Mouse (Mus musculus): ENCODE measurements around the gene Actl9. TPM values are rescaled to one million over a fixed set of nuclear protein-coding genes. Genes with fewer than 3 reads are reported as not detected.

Gene Actl9
- total and polyA plus RNA-seq, 2 experiments from 2014 or later = not detected

DNA sequence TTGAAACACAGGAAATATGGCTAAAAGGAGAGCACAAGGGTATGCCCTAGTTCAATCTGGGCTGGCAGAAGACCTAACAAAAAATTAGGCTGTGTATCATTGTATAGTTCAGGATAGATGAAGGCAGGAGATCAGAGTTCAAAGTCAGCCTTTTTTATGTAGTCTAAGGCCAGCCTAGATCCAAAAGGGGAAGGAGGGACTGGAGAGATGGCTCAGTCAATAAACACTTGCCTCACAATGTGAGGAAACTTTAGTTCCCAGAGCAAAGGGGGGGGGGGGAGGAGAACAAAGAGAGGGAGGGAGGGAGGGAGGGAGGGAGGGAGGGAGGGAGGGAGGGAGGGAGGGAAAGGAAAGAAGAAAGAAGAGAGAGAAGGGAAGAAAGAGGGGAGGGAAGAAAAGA lies 8.5 kb downstream of the Actl9 start:
- Histone ChIP-seq H3K9me3 (ENCODE audit: low read length) (no peaks in the 10 kb centered on the region), H3K27me3 (ENCODE audit: insufficient read depth, low read length) (no peaks in the 10 kb centered on the region), H3K4me1 (ENCODE audit: insufficient read depth) (no peaks in the 10 kb centered on the region), H3K36me3 (ENCODE audit: insufficient read depth) (no peaks in the 10 kb centered on the region), H3K4me2 (ENCODE audit: low read depth) (no peak overlapping the region), H3K4me3 (ENCODE audit: low read depth, low read length) (no peak overlapping the region), H3K9ac (no peak overlapping the region), H3K27ac (ENCODE audit: low read depth, low read length) (no peak overlapping the region)
- TF ChIP-seq CTCF (IDR thresholded peaks at IDR 0.05; ENCODE audit: low read depth) = no peak
- ATAC-seq (no peak), DNase-seq (no peak)

- Histone ChIP-seq H3K27ac (ENCODE audit: low read depth, low read length) (no peak overlapping the region), H3K9ac (no peak overlapping the region)
- 83% methylated on average over 2 of the region's 2 CpGs for WGBS
Observed at GRCm38 (mm10) chr17:33456631-33457030, 23.9 kb downstream of the Actl9 start.

GRCm38 (mm10) chr17:33471206-33471605 lies 38.5 kb downstream of the Actl9 start:
- 78% methylated on average over 6 of the region's 6 CpGs for WGBS
- TF ChIP-seq CTCF (IDR thresholded peaks at IDR 0.05; ENCODE audit: low read depth) = no peak
- Histone ChIP-seq H3K36me3 (ENCODE audit: insufficient read depth) (no peaks in the 10 kb centered on the region), H3K27me3 (ENCODE audit: insufficient read depth, low read length) (no peaks in the 10 kb centered on the region), H3K27ac (ENCODE audit: low read depth, low read length) (no peak overlapping the region), H3K9me3 (ENCODE audit: low read length) (no peaks in the 10 kb centered on the region), H3K4me1 (ENCODE audit: insufficient read depth) (no peaks in the 10 kb centered on the region), H3K4me2 (ENCODE audit: low read depth) (no peak overlapping the region), H3K4me3 (ENCODE audit: low read depth, low read length) (no peak overlapping the region), H3K9ac (no peak overlapping the region)
- ATAC-seq (no peak), DNase-seq (no peak)

More at GRCm38 (mm10) chr17:33456631-33457030, 23.9 kb downstream of the Actl9 start:
- no peaks in the 10 kb centered on the region for H3K9me3 ChIP-seq (ENCODE audit: low read length)
- TF ChIP-seq CTCF (IDR thresholded peaks at IDR 0.05; ENCODE audit: low read depth) = no peak
- no peaks in the 10 kb centered on the region for H3K4me1 ChIP-seq (ENCODE audit: insufficient read depth)
- H3K36me3 ChIP-seq (ENCODE audit: insufficient read depth) = no peaks in the 10 kb centered on the region
- no peak overlapping the region for H3K4me3 ChIP-seq (ENCODE audit: low read depth, low read length)
- ATAC-seq (no peak), DNase-seq (no peak)
- H3K27me3 ChIP-seq (ENCODE audit: insufficient read depth, low read length) = no peaks in the 10 kb centered on the region
- H3K4me2 ChIP-seq (ENCODE audit: low read depth) = no peak overlapping the region

Other genes starting within 250 kb of the Actl9 start
- gene Olfr239, start 241.6 kb upstream of the Actl9 start, total RNA-seq (2014; rRNA removed) = not detected in 2 replicates
- not detected in 2 replicates for gene Olfr239, start 241.6 kb upstream of the Actl9 start, polyA plus RNA-seq (2015; fragmentation: Nextera tagmentation; extraction: Ambion mirVana)
- gene Olfr1564, start 211.2 kb upstream of the Actl9 start, total RNA-seq (2014; rRNA removed) = 0.23 TPM in 1 of 2 replicates, not detected in the other
- gene Olfr1564, start 211.2 kb upstream of the Actl9 start, polyA plus RNA-seq (2015; fragmentation: Nextera tagmentation; extraction: Ambion mirVana) = not detected in 2 replicates
- gene Zfp955a, start 177.8 kb upstream of the Actl9 start, total RNA-seq (2014; rRNA removed) = 29.3 and 29.6 TPM in 2 replicates
- gene Zfp955a, start 177.8 kb upstream of the Actl9 start, polyA plus RNA-seq (2015; fragmentation: Nextera tagmentation; extraction: Ambion mirVana) = 18.5 and 19.7 TPM in 2 replicates
- not detected in 2 replicates for gene Olfr63, start 168.2 kb upstream of the Actl9 start, total RNA-seq (2014; rRNA removed)
- gene Olfr63, start 168.2 kb upstream of the Actl9 start, polyA plus RNA-seq (2015; fragmentation: Nextera tagmentation; extraction: Ambion mirVana) = 0.01 and 0.02 TPM in 2 replicates
- 25.3 and 33.4 TPM in 2 replicates for gene Zfp955b, start 143.4 kb upstream of the Actl9 start, total RNA-seq (2014; rRNA removed)
- 12.7 and 14.0 TPM in 2 replicates for gene Zfp955b, start 143.4 kb upstream of the Actl9 start, polyA plus RNA-seq (2015; fragmentation: Nextera tagmentation; extraction: Ambion mirVana)
- gene Zfp81, start 74.0 kb upstream of the Actl9 start, total RNA-seq (2014; rRNA removed) = 38.2 and 40.5 TPM in 2 replicates
- gene Zfp81, start 74.0 kb upstream of the Actl9 start, polyA plus RNA-seq (2015; fragmentation: Nextera tagmentation; extraction: Ambion mirVana) = 21.5 and 31.5 TPM in 2 replicates
- 12.3 and 15.5 TPM in 2 replicates for gene Zfp101, start 38.3 kb upstream of the Actl9 start, total RNA-seq (2014; rRNA removed)
- 8.6 and 10.2 TPM in 2 replicates for gene Zfp101, start 38.3 kb upstream of the Actl9 start, polyA plus RNA-seq (2015; fragmentation: Nextera tagmentation; extraction: Ambion mirVana)
- gene Adamts10, start 91.3 kb downstream of the Actl9 start, total RNA-seq (2014; rRNA removed) = 53.2 and 56.6 TPM in 2 replicates
- 12.3 and 20.3 TPM in 2 replicates for gene Adamts10, start 91.3 kb downstream of the Actl9 start, polyA plus RNA-seq (2015; fragmentation: Nextera tagmentation; extraction: Ambion mirVana)
- gene Myo1f, start 122.8 kb downstream of the Actl9 start, total RNA-seq (2014; rRNA removed) = 2.0 and 2.3 TPM in 2 replicates
- gene Myo1f, start 122.8 kb downstream of the Actl9 start, polyA plus RNA-seq (2015; fragmentation: Nextera tagmentation; extraction: Ambion mirVana) = 0.87 and 1.5 TPM in 2 replicates
- 31.2 and 58.8 TPM in 2 replicates for gene Zfp414, start 196.2 kb downstream of the Actl9 start, total RNA-seq (2014; rRNA removed)
- gene Zfp414, start 196.2 kb downstream of the Actl9 start, polyA plus RNA-seq (2015; fragmentation: Nextera tagmentation; extraction: Ambion mirVana) = 71.8 and 72.0 TPM in 2 replicates
- gene Pram1, start 205.2 kb downstream of the Actl9 start, total RNA-seq (2014; rRNA removed) = not detected in 2 replicates
- gene Pram1, start 205.2 kb downstream of the Actl9 start, polyA plus RNA-seq (2015; fragmentation: Nextera tagmentation; extraction: Ambion mirVana) = 0.14 and 0.30 TPM in 2 replicates